ENCODE assay signal across 8 mouse cellular contexts in genomic region chr5:100860417-100861053, GRCm38 (mm10). TPM values are rescaled to one million over a fixed set of nuclear protein-coding genes. Genes with fewer than 3 reads are reported as not detected.
A peak's percentile ranks its signal among the peaks of the same experiment; 100 is the strongest.
DNase-seq lines count a peak whose midpoint lies in the region; ATAC-seq lines count a peak whose summit lies in the region.

No protein-coding gene starts in this region.

- no peak overlapping the region for H3K9ac ChIP-seq in heart, embryonic 12.5 days
- no peak overlapping the region for H3K9ac ChIP-seq in liver, embryonic 11.5 days (ENCODE audit: low read depth, low read length)
- H3K9ac ChIP-seq in stomach, embryonic 15.5 days = no peak overlapping the region
- no peak overlapping the region for H3K9ac ChIP-seq in forebrain, embryonic 15.5 days (replicated peaks)

- H3K27ac ChIP-seq in heart, embryonic 12.5 days (ENCODE audit: poor library complexity, severe bottlenecking) = peak overlapping the region; percentile 75
- no peak overlapping the region for H3K27ac ChIP-seq in liver, embryonic 11.5 days (ENCODE audit: low read depth, low read length)
- no peak overlapping the region for H3K27ac ChIP-seq in stomach, embryonic 15.5 days
- no peak overlapping the region for H3K27ac ChIP-seq in forebrain, embryonic 15.5 days (replicated peaks)

- no peaks in the 10 kb centered on the region for H3K9me3 ChIP-seq in heart, embryonic 12.5 days (replicated peaks)
- no peaks in the 10 kb centered on the region for H3K9me3 ChIP-seq in liver, embryonic 11.5 days (ENCODE audit: control insufficient read depth, low read length)
- H3K9me3 ChIP-seq in stomach, embryonic 15.5 days = no peaks in the 10 kb centered on the region
- no peaks in the 10 kb centered on the region for H3K9me3 ChIP-seq in forebrain, embryonic 15.5 days

- peak overlapping the region; percentile 21; the same call in 1 of the 2 replicates for H3K4me2 ChIP-seq in heart, embryonic 12.5 days
- H3K4me2 ChIP-seq in liver, embryonic 11.5 days = no peak overlapping the region
- H3K4me2 ChIP-seq in stomach, embryonic 15.5 days = no peak overlapping the region
- no peak overlapping the region for H3K4me2 ChIP-seq in forebrain, embryonic 15.5 days (replicated peaks)

- WGBS in heart, embryonic 12.5 days = 46% methylated on average over 12 of the region's 12 CpGs
- 64% methylated on average over 12 of the region's 12 CpGs for WGBS in liver, embryonic 11.5 days
- WGBS in stomach, embryonic 15.5 days = 59% methylated on average over 12 of the region's 12 CpGs
- WGBS in forebrain, embryonic 15.5 days = 76% methylated on average over 12 of the region's 12 CpGs

- peaks cover 30% of the 10 kb centered on the region for H3K4me1 ChIP-seq in heart, embryonic 12.5 days (replicated peaks)
- H3K4me1 ChIP-seq in liver, embryonic 11.5 days (replicated peaks; ENCODE audit: control insufficient read depth, insufficient read depth, low read length) = peaks cover 3% of the 10 kb centered on the region
- H3K4me1 ChIP-seq in stomach, embryonic 15.5 days = no peaks in the 10 kb centered on the region
- H3K4me1 ChIP-seq in forebrain, embryonic 15.5 days = peaks cover 6% of the 10 kb centered on the region; the same call in 1 of the 2 replicates

- H3K36me3 ChIP-seq in heart, embryonic 12.5 days = 0 out of 2 replicates have a peak, but pooled peaks cover 2% of the 10 kb centered on the region
- H3K36me3 ChIP-seq in liver, embryonic 11.5 days (ENCODE audit: control insufficient read depth, insufficient read depth, low read length) = no peaks in the 10 kb centered on the region
- no peaks in the 10 kb centered on the region for H3K36me3 ChIP-seq in stomach, embryonic 15.5 days
- no peaks in the 10 kb centered on the region for H3K36me3 ChIP-seq in forebrain, embryonic 15.5 days

- ATAC-seq in heart, embryonic 12.5 days (ENCODE audit: insufficient number of reproducible peaks, low FRiP score) = peak; percentile 83
- ATAC-seq in liver, embryonic 11.5 days (replicated peaks; ENCODE audit: low FRiP score) = peak; percentile 31; the same call in 1 of the 2 replicates
- ATAC-seq in stomach, embryonic 15.5 days (ENCODE audit: insufficient read depth, low FRiP score, low read depth) = peak; percentile 67; the same call in 1 of the 2 replicates
- ATAC-seq in forebrain, embryonic 15.5 days (replicated peaks) = no peak

- DNase-seq in ovary, postnatal 36 days (ENCODE audit: low spot score) = peak; percentile 42
- DNase-seq in ovary, postnatal 10 days (ENCODE audit: low spot score) = no peak
- DNase-seq in liver, embryonic 11.5 days (ENCODE audit: low spot score) = no peak
- no peak for DNase-seq in cerebellum, adult 11-12 months
- no peak for DNase-seq in T-cell, adult 2 months (ENCODE audit: low spot score)

- no peaks in the 10 kb centered on the region for H3K27me3 ChIP-seq in heart, embryonic 12.5 days (replicated peaks)
- no peaks in the 10 kb centered on the region for H3K27me3 ChIP-seq in liver, embryonic 11.5 days (replicated peaks; ENCODE audit: control insufficient read depth, insufficient read depth, low read length)
- H3K27me3 ChIP-seq in stomach, embryonic 15.5 days (replicated peaks) = no peaks in the 10 kb centered on the region
- H3K27me3 ChIP-seq in forebrain, embryonic 15.5 days = no peaks in the 10 kb centered on the region

- no peak overlapping the region for H3K4me3 ChIP-seq in heart, embryonic 12.5 days
- no peak overlapping the region for H3K4me3 ChIP-seq in liver, embryonic 11.5 days (ENCODE audit: low read depth, low read length)
- H3K4me3 ChIP-seq in stomach, embryonic 15.5 days (replicated peaks) = no peak overlapping the region
- no peak overlapping the region for H3K4me3 ChIP-seq in forebrain, embryonic 15.5 days

RNA-seq across cellular contexts. Expression of gene Gpat3, which starts 15.0 kb away (rescaled TPM):
- polyA plus RNA-seq in heart, embryonic 12.5 days (2016; fragmentation: Nextera tagmentation; extraction: Ambion mirVana) = 11.8 and 12.1 TPM in 2 replicates
- 0.60 and 1.2 TPM in 2 replicates for polyA plus RNA-seq in liver, embryonic 11.5 days (2014; fragmentation: Nextera tagmentation; extraction: Ambion mirVana)
- polyA plus RNA-seq in stomach, embryonic 15.5 days (2015; fragmentation: Nextera tagmentation; extraction: Ambion mirVana) = 3.7 and 5.1 TPM in 2 replicates
- polyA plus RNA-seq in forebrain, embryonic 15.5 days (2015; fragmentation: Nextera tagmentation; extraction: Ambion mirVana) = 0.70 and 0.73 TPM in 2 replicates

RNA-seq across cellular contexts. Expression of gene Abraxas1, which starts 39.8 kb away (rescaled TPM):
- 33.9 and 34.2 TPM in 2 replicates for polyA plus RNA-seq in heart, embryonic 12.5 days (2016; fragmentation: Nextera tagmentation; extraction: Ambion mirVana)
- polyA plus RNA-seq in liver, embryonic 11.5 days (2014; fragmentation: Nextera tagmentation; extraction: Ambion mirVana) = 36.8 and 37.4 TPM in 2 replicates
- 27.9 TPM in 2 replicates for polyA plus RNA-seq in stomach, embryonic 15.5 days (2015; fragmentation: Nextera tagmentation; extraction: Ambion mirVana)
- polyA plus RNA-seq in forebrain, embryonic 15.5 days (2015; fragmentation: Nextera tagmentation; extraction: Ambion mirVana) = 16.4 TPM in 2 replicates
